Mouse (Mus musculus) 3T3-L1 (cell line): ENCODE measurements around the gene Ndufa8.
A peak's percentile ranks its signal among the peaks of the same experiment; 100 is the strongest.

ENCODE experiments used
- DNase-seq: peaks from one replicate; pipeline ENCODE4 v3.0.0-alpha.2; 2015; ENCODE audit warnings: low read depth, low spot score

Gene Ndufa8

GRCm38 (mm10) chr2:36048748-36049566, at the start of gene Ndufa8, which contains the start of gene Morn5:
TSS of gene Ndufa8 (minus strand) at chr2:36049406.
TSS of gene Morn5 (plus strand) at chr2:36049458.
- DNase-seq, result peak; percentile 99

DNA sequence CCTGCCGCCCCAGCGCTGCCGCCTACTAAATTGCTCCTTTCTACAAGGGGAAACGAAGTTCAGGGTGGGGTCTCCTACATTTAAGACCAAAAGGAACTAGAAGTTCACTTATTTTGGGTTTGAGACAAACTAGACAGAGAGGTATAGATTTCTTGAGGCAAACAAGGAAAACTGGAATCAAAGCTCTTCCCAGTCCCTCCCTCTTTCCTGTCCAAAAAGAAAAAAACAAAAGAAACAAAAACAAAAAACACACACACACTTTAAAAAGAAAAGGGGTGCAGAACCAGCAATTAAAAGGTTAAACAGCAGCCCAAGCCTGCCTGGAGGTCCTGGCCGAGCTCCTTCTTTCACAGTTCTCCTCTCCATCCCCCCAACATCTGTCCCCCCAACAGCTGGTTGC, 48.8 kb upstream of the Ndufa8 start:
- DNase-seq, result no peak

DNA sequence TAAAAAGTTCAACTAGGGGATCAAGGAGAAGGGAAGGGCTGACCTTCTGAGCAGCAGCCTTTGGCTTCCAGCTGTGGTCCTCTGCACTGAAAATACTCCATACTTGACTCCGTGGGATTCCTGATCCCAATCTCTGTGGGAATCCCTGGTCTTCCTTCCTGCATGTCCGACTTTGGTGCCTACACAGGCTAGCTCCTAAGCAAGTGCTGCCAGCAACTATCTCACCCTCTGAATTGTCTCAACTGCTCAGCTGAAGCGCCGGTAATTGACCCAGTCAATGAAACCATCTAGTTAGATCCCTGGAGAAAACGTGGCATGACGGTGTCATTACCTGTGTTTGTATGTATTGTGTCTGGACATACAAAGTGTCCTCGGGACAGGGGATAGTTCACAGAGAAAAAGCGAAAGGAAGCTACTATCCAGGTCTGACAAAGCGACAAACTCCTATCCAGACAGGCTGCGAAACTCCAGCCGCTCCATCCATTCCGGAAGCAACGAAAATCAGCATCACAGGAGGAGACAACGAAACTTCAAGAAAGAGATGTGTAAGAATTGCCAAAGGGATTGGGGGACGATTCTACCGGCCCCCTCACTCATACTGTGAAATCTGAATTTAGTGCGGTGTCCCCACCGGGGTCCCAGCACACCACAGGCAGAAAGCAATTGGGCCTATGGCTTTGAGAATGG, 48.1 kb upstream of the Ndufa8 start:
- no peak for DNase-seq

- DNase-seq, result no peak
These were observed 44.8 kb upstream of the Ndufa8 start for GRCm38 (mm10) chr2:36093914-36094475.

DNA sequence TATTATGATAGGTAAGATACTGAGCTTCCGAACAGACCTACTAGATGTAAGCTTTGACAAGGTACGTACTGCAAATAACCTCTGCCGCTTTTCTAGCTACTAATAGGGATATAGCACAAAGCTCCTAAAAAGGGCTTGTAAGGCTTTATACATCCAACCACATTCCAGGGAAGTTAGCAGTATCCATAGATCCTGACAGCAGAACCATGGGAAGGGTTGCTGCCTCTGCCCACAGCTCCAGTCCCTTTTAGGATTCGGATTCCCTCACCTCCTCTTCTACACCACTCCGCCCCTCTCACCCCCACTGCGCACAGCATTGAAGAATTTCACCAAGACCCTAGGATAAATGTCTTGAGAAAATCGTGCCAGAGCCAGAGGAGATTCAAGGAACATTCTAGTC, 44.1 kb upstream of the Ndufa8 start:
- no peak for DNase-seq

- DNase-seq, result no peak
These were observed 43.5 kb upstream of the Ndufa8 start for GRCm38 (mm10) chr2:36092748-36093147.

DNA sequence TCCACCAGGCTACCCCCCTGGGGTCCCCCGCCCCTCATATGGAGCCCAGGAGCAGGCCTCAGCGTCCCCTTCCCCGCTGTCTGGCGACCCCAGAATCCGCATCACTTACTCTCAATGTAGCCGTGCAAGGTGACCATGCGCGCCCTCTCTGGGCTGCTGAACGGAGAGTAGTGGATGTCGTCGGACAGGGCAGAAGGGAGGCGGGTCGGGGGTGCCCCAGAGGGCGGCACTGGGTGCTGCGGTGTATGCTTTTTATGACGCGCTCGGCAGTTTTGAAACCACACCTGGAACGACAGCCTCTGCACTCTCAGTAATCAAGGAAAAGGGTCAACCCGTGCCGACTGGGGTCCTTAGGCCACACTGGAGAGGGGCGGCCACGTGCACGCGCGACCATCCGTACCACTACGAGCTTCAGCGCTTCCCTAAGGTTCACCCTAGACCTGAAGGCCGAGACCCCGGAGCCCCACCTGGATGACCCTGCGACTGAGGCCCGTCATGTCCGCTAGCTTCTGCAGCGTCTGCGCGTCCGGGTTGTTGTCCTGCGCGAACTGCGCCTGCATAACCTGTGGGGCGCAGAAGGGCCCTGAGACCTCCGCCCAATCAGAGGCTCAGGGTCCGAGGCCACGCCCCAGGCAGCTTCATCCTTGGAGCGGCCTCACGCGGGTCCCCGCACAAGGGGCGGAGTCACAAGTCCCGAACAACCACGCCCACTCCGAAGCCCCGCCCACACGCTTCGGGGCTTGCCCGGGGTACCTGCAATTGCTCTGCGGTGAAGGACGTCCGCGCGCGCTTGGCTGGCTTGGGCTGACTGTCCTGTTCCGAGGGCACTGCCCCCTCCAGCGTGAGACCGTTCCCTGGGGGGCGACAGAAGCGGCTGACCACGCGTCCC, 41.9 kb upstream of the Ndufa8 start:
- no peak for DNase-seq

DNA sequence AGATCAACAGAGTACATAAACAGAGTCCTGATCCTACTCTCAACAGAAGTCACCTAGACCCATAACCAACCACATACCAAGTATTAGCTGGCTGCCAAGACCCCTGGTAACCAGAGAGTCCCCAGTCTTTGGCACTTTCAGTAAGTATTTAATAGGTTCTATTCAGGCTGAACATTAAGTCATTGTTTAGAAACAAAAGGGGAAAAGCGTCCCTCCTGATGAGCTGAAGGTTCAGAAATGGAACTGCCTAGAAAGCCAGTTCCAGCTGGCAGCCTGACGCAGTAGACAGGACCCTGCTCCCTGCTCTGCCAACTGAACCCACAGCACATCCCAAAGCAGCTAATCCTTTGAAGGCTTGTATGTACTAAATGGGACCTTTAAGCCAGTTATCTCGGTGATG, 40.0 kb upstream of the Ndufa8 start:
- DNase-seq, result no peak

DNA sequence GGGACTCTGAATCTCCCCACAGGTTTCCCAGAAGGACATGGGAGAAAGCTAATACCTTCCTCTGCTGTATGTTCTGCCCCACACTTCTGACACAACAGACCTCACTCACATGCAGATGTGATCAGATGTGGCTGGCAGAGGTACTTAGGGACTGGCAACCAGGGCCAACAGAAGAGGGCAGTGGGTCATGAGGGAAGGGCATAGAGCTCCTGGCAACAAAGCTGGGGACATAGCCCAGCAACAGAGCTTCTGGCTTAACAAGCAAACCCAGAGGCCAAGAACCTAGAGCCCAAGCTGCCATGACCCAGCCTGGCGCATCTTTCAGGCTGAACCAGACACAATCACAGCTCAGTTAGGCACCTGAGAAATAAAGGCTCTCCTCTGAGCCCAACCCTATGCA, 35.8 kb upstream of the Ndufa8 start:
- DNase-seq, result no peak

- peak; percentile 29 for DNase-seq
These were observed 33.8 kb upstream of the Ndufa8 start for GRCm38 (mm10) chr2:36082802-36083580.

- DNase-seq, result no peak
These were observed 32.2 kb upstream of the Ndufa8 start for GRCm38 (mm10) chr2:36081446-36081845.

GRCm38 (mm10) chr2:36077160-36077761, 28.1 kb upstream of the Ndufa8 start:
- DNase-seq, result no peak

- no peak for DNase-seq
These were observed 26.0 kb upstream of the Ndufa8 start for GRCm38 (mm10) chr2:36075210-36075609.

DNA sequence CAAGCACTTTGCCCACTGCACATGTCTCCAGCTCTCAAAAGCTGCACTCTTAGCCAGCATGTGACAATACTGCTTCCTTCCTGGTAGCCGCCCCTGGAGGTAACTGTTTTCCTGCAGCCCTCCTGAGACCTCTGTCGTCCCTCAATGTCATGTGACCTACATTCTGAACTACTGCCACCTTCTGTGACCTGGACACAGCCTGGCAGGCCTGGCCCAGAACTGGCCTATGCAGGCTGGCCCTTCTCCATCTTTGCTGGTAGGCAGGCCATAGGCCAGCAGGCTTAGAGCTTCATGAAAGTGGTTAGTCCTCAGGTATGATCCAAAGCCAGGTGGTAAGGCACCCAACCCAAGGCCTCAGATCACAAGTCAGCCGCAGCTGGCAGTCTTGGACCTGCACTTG, 24.6 kb upstream of the Ndufa8 start:
- DNase-seq, result no peak

- no peak for DNase-seq
These were observed 22.6 kb upstream of the Ndufa8 start for GRCm38 (mm10) chr2:36071660-36072305.

- DNase-seq, result no peak
These were observed 17.9 kb upstream of the Ndufa8 start for GRCm38 (mm10) chr2:36067132-36067531.

- no peak for DNase-seq
These were observed 12.2 kb upstream of the Ndufa8 start for GRCm38 (mm10) chr2:36061409-36061808.

DNA sequence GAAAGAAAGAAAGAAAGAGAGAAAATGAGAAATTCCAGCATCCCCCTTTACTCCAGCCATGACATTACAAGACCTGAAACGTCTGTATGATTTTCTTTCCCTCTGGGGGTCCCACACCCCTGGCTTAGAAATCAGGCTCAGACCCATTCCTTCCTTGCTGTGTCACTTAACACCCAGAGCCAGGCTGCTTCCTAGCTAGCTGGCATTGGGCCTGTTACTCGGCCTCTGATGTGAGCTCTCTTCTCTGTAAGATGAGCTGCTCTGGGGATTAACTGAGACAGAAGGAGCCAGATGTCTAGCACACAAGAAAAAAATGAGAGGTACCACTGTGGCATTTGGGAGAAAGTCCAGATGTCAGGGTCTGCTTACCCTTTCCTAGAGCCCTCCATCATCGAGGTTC, 7.0 kb upstream of the Ndufa8 start:
- peak; percentile 62 for DNase-seq

- DNase-seq, result no peak
These were observed 4.0 kb upstream of the Ndufa8 start for GRCm38 (mm10) chr2:36053249-36053648.

DNA sequence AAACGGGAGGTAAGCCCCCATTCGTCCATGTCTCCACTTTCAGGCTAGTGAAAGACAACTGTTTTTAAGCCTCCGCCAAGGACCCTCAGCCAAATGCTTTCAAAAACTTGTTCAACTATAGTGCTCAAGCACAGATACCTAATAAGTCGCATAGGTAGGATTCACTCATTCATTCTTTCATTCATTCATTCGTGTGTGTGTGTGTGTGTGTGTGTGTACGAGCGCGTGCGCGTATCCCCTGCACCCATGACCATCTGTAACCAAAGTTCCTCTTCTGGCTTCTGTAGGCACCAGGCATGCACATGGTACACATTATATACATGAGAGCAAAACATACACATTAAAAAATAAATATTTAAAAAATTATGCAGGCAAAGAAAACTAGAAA, 355 bp upstream of the Ndufa8 start:
- DNase-seq, result no peak
